Mouse (Mus musculus) heart, postnatal 4 days (tissue): ENCODE measurements around the gene Cmklr1. TPM values are rescaled to one million over a fixed set of nuclear protein-coding genes. Genes with fewer than 3 reads are reported as not detected.
"Not testable (repeated sequence)": the region's sequence is repeated elsewhere in the genome, so short reads cannot be mapped to it uniquely, and the experiment has no call there.

Source experiments
- DNase-seq: peaks from one replicate; pipeline ENCODE4 v3.0.0; 2021
- total RNA-seq, 2 experiments: library from RNA; stranded (reverse); gene quantifications; 2 replicates each; pipeline ENCODE4 v1.2.3; 2021

The Cmklr1 gene
- total RNA-seq, 2 experiments from 2014 or later, result 12.6 to 14.6 TPM

DNA sequence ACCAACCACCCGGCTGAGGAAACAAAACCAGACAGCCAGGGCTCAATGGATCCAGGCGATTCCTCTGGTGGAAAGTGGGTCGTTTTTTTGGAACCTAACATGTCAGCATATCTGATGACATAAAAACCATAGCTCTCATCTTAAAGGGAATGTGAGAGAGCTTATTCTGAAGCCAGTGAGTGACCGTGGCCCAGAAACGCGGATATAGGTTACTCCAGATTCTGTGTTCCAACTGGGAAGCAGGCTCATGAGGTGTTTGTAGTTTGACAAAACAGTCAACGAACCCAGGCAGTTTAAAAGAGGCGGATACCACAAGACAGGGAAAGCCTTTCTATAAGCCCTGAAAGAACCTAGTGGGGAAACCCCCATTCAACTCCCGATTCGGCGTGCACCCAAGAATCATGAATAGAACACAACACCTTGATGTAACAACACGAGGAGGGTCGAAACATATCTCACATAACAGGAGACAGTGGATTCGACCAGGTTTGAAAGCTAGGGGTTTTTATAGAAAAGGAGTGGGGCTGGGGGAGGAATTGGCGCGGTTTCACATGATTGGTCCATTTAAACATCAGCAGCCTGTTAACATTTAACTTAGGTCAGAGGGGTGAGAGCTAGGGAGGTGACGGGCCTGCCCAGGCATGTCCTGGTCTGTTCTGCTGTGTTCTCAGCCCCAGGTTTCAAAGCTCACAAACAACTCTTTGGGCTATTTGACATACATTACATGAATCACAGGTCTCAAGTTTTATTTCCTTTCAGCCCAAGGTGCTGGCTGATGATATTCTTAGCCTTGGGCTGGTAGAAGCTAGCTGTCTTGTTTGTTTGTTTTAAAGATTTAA lies 64.4 kb downstream of the Cmklr1 start:
- DNase-seq, result not testable (repeated sequence)

- DNase-seq, result no peak
These were observed 65.8 kb downstream of the Cmklr1 start for GRCm38 (mm10) chr5:113584439-113584838.

- DNase-seq, result no peak
These were observed 66.6 kb downstream of the Cmklr1 start for GRCm38 (mm10) chr5:113583424-113584162.

DNA sequence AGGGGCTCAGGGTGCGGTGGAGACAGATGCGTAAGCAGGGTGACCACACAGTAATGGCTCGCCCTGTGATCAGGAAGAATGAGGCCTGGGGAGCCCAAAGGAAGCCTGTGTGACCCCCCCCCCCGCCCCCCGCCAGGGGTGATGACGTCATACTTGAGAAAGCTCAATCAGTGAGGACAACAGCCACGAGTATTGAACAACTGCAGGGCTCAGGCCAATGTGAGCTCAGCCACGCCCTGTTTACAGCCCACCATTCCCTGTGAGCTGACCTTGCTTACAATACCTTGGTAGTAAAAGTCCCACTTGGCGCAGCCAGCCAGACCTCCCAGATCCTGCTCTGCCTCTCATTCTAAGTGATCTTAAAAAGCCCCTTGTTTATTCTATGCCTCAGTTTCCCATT lies 69.4 kb downstream of the Cmklr1 start:
- DNase-seq, result no peak

- DNase-seq, result peak; percentile 19
These were observed 70.0 kb downstream of the Cmklr1 start for GRCm38 (mm10) chr5:113580248-113580647.

- no peak for DNase-seq
These were observed 71.1 kb downstream of the Cmklr1 start for GRCm38 (mm10) chr5:113579128-113579527.

GRCm38 (mm10) chr5:113578428-113578827 lies 71.8 kb downstream of the Cmklr1 start:
- DNase-seq, result no peak

DNA sequence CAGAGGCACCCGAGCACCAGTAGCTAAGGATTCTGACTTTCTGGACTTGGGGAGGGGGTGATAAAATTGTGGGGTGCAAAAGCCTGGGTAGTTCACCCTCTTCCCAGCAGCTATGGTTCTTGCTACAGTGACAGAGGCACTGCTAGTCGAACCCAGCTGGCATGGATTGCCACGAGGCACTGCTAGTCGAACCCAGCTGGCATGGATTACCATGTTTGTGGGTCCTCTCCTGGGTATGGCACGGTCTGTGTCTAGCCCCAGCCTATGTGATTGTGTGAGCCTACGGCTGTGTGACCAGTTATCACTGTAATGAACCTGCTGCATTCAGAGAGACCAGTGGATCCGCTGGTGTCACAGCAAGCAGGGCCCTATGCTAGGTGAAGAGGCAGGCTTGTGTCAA lies 72.7 kb downstream of the Cmklr1 start:
- DNase-seq, result no peak

DNA sequence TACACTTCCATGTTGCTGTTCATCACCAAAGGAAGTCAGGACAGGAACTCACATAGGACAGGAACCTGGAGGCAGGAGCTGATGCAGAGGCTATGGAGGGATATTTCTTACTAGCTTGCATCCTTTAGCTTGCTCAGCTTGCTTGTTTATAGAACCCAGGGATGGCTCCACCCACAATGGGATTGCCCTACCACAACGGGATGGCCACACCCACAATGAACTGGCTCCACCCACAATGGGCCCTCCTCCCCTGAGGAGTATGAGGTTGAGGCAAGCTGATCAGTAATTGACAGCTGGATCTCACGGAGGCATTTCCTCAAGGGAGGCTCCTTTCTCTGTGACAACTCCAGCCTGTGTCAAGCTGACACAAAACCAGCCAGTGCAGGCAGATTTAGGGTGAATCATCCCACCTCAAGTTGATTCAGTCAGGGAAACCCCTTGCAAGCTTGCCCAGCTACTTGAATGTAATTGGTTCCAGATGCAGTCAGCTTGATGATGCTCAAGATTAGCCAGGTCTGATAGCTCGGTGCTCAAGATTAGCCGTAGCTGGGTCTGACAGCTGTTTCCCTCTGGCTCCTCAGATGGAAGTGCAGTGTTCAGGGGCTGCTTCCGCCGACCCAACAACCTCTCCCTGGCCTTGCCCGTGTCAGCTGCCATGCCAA lies 80.0 kb downstream of the Cmklr1 start:
- DNase-seq, result no peak

DNA sequence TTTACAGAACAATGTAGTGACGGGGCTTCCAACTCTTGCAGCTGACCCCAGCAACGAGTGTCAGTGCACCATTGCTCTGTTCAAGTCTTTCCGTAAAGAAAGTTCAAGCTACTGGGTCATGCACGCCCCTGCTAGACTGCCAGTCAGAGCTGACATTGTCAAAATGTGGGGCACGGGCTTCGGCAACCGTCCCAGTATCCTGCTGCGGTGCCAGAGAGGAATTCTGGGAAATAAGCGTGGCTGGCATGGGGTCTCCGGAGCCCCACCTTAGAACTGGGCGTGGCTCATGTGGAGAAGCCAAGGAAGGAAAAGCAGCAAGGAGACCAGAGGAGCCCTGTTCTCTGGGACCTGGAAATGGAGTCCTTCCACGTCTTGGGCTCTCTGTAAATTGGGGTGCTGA lies 84.4 kb downstream of the Cmklr1 start:
- DNase-seq, result no peak

DNA sequence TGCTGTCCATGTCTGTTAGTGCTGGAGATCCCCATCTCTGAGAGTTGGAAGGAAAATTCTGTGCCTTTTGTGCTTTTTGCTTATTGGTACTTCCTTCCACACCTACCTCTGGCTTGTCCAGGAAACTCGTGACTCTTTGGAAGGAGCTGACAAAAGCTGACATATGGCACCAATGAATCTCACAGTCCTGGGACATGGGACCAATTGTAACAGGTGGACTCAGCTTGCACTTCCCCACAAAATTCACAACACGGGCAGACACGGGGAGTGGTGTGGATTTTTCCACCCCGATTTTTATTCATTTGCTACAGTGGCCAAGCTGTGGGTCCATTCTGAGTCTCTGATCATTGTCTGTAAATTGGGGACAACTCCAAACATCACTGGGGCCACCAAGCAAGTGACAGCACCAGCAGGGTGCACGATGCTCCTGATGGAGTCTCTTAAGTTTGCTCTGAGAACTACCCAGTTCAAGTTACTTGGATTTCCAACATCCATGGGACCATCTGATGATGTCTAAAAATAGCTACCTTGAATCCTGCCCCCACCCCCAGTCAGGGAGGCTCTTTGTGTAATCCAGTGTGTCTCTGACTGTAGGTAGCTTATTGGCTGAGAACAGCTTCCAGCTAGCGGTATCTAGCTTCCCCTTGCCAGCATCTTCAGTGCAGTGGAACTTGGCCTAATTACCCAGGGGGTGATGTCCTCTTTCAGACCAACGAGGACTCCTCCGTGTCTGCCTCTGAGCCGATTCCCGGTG lies 84.9 kb downstream of the Cmklr1 start:
- DNase-seq, result no peak

GRCm38 (mm10) chr5:113564463-113564862 lies 85.8 kb downstream of the Cmklr1 start:
- peak; percentile 18 for DNase-seq

Other genes starting within 250 kb of the Cmklr1 start
- gene Wscd2, start 160.1 kb downstream of the Cmklr1 start, total RNA-seq, result 1 to 10 TPM; 1.1 to 1.3 TPM
- gene 1700069L16Rik, start 74.3 kb upstream of the Cmklr1 start, total RNA-seq, result not detected
- gene Ficd, start 85.4 kb upstream of the Cmklr1 start, total RNA-seq, result 1 to 10 TPM; 3.9 to 4.4 TPM
- gene Sart3, start 122.1 kb upstream of the Cmklr1 start, total RNA-seq, result 10 to 100 TPM; 30.4 to 30.7 TPM
- gene Iscu, start 122.3 kb upstream of the Cmklr1 start, total RNA-seq, result 100 to 1,000 TPM; 102 to 104 TPM
- gene Tmem119, start 150.1 kb upstream of the Cmklr1 start, total RNA-seq, result 10 to 100 TPM; 11.7 to 13.7 TPM
- gene Selplg, start 182.2 kb upstream of the Cmklr1 start, total RNA-seq, result 1 to 10 TPM; 1.3 to 2.1 TPM